Mouse (Mus musculus): ENCODE results near the gene Olfm4.

Olfm4 gene

DNA sequence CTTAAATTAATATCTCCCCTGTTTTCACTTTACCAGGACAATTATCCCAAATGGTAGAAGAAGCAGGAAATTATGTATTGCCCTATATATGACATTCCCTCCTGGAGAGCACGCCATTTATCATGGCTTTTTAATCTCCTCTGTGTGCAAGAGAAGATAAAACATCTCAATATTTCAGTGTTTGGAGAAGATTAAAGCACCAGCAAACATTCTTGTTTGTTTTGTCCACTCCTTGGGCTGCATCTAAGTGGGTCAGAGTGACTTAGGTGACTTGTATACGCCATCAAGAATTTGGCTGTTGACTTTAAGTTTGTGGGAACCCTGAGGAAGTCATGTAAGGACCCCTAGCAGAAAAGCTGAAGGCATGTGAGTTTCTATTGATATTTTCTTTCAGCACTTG, at the start of gene Olfm4:
Olfm4 (plus strand) TSS at position 301 of the 400 bp plus-strand sequence.
- no peak for DNase-seq (ENCODE audit: low read depth, low spot score)

DNA sequence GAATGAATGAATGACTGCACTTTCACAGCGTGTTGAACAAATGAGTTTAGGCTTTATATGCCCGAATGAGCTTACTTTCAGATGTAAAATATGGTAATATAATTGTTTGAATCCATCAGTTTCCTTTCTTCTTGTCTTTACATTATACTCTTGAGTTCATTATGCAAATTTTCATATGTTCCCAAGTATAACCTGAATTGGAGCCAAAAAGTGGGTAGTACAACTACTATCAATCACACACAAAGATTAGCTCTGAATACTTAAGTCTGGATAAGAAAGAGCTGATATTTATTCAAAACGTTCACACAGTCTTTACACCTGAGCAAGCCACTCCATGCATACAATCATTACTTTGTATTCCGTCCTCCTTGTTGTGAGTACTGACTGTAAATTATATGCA, 49.5 kb upstream of the Olfm4 start:
- no peak for DNase-seq (ENCODE audit: low read depth, low spot score)

DNA sequence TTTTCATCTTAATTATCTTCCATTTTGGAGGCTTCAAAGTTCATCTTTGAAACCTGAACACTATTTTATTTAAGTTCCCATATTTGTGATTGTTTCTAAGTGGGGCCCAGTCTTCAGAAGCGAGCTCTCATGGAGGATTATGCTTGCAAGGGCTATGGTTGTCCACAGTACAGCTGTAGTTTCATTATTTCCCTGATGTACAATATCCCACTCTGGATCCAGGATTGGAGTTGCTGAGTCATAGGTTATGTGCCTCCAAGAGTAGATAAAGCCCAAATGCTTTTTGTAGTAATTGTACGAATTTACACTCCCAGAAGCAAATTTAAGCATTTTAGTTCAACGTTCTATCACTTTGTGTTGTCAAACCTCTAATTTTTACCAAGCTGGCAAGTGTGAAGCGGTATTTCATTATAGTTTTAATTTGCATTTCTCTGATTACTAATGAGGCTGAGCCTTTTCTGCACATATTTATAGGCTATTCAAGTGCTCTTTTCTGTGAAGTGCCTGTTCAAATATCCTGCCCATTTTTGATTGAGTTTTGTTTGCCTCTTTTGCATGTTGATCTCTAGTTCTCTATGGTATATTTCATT, 46.9 kb upstream of the Olfm4 start:
- DNase-seq (ENCODE audit: low read depth, low spot score), result no peak

DNA sequence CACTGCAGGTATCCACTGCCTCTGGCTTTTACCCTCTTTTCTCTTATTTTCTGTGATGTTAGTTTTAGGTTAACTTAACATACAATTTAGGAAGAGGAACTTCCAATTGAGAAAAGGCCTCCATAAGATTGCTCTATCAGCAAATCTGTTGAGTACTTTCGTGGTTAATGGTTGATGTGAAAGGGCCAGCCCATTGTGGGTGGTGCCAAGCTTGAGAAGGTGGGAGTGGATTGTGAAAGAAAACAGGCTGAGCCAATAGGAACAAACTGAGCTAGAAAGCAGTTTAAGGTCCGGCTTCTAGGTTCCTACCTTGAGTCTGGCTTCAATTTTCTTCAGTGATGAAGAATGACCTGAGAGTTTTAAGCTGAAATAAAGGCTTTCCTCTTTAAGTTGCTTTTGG, 38.0 kb upstream of the Olfm4 start:
- DNase-seq (ENCODE audit: low read depth, low spot score), result no peak

DNA sequence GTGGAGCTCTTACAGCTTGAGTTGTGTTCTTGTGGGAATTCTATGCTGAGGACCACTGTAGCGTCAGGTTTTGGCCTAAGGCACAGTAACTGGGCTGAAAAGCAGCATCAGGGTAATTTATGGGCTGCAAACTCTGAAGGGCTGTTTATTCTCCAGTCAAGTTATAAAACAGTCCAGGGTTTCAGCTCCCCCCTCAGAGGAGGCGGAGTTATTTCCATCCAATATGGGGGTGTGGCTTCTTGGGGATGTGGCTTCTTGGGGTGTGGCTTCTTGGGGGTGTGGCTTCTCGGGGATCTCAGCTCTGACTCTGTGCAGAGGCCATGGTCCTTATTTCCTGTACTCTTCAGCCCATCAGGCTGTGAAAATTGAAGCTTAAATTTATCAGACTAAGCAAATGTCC, 28.2 kb upstream of the Olfm4 start:
- DNase-seq (ENCODE audit: low read depth, low spot score), result no peak

DNA sequence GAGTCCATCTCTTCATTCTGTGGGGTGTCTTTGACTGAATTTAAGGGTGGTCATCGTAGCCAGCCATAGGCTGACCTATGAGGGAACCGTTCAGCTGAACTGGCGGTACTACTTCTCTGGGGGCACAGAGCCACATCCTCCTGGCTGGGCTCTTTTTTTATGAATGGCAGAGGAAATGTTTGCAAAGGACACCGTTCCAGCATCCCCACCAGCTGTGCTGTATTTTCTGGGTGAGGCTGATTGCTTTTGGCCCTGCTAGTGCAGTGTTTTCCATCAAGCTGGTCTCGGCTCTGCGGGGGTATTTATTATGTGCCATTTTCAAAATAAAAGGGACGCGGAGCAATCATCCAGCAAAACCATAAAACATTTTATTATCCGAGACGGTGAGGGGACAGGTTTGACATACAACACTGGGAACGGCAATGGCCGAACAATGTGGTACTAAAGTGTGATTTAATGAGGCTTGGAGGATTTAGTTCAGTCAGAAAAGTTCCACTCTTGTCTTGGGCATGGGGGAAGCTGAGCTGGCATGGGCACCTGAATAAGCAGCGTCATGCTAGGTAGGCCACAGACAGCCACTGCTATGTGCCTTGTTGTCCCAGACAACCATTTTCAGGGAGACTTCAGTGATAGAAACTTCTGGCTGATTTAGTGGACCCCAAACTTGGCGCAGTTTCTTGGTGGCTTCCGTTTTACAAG, 25.9 kb upstream of the Olfm4 start:
- no peak for DNase-seq (ENCODE audit: low read depth, low spot score)

DNA sequence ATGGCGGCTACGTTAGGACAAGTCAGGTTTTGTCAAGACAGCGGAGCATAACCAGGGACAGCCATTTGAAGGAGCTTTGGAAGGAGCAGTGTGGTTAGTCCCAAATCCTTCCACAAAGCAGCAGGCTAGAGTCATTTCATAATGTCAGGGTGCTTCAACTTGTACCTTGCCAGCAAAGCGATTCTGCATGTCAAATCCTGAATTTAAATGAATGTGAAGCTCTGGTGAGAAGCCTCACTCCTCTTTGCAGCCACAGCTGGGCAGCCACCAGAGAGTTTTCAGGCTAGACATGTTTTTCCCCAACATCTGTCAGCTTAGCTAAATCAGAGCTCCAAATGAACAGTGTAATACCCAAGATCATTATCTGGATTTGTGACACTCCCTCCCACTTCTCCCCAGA, 22.7 kb upstream of the Olfm4 start:
- no peak for DNase-seq (ENCODE audit: low read depth, low spot score)

DNA sequence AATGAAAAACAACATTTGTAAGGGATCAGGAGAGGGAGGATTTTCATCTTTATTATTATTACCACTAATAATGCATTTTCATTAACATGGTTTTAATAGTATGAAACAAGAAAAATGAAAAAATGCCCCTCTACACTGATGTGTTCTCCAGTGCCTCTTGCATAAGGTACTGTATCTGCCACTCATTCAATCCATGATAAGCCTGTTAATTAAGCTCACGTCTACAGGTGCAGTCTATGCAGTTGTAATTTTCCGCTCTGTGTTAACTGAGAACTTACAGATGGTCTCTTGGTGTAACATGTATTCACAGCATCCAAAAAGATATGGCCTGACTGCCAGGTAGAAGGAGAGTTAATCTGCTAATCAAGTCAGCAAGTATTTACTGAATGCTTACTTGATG, 22.3 kb upstream of the Olfm4 start:
- DNase-seq (ENCODE audit: low read depth, low spot score), result no peak

DNA sequence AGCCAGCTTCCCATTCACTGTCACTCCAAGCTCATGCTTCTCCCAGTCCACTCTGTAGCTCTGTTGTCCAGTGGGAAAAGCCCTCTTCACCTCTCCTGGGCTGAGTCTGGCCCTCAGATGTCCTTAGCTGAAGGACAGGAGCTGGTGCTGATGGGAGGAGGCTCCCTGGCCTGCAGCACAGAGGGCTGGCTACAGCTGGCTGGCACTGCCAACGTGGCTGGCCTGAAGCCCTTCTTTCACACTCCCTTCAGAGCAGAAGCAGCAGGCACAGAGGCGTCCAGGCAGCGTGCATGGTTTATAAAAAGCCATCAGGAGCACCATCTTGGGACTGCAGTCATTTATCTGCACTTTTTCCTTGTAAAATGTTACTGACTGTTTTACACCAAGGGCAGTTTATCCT, 13.7 kb upstream of the Olfm4 start:
- DNase-seq (ENCODE audit: low read depth, low spot score), result no peak

DNA sequence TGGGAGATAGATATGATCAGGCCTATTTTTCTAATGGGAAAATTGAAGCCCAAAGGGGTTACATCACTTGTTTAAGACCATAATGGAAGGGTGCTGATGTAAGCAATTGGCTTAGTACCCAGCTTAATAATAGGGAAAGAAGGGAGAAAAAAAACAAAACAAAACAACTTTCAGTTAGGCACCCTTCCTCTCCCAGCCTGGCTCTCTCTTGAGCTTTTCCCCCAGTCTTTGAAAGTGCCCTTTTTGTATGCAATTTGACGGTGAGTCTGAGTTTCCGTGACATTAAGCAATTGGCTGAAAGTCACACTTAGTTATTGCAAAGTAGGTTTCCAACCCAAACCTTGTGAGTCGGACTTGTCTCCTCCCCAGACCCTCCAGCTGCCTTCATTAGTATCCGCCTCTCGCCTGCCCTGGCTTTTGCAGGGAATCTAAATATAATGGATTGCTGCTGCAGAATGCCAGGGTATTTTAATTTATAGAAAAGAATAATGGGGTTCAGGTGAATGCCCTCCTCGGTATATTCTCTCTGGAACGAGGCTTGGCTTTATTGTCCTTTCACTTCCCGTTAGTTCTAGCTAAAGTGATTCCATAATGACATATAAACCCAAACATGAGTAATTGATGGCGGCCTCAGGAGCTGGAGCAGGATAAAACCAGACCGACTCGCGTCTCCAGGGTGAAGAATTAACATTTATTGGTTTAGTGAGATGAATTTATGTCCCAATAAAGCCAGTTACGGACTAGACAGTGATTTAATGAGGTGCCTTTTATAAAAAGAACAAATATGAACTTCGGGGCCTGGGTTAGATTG, 12.7 kb upstream of the Olfm4 start:
- peak; percentile 51 for DNase-seq (ENCODE audit: low read depth, low spot score)

DNA sequence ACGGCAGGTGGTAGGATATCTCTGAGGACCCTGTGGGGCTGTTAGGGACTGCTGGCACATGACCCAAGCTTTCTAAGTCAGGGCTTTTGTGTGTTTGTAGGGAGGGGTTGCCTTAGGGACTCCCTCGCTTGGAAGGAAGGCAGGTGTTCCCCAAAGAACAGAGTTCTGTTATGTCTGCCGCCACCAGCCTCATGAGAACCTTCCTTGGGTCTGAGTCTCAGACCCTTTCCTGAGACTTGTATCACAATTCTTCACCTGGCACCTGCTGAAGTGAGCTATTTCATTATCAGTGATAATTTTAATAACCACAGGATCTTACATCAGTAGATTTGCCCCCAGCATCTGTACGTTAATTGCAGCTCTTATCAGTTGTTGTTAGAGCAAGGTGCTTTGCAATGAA, 2.4 kb upstream of the Olfm4 start:
- no peak for DNase-seq (ENCODE audit: low read depth, low spot score)

DNA sequence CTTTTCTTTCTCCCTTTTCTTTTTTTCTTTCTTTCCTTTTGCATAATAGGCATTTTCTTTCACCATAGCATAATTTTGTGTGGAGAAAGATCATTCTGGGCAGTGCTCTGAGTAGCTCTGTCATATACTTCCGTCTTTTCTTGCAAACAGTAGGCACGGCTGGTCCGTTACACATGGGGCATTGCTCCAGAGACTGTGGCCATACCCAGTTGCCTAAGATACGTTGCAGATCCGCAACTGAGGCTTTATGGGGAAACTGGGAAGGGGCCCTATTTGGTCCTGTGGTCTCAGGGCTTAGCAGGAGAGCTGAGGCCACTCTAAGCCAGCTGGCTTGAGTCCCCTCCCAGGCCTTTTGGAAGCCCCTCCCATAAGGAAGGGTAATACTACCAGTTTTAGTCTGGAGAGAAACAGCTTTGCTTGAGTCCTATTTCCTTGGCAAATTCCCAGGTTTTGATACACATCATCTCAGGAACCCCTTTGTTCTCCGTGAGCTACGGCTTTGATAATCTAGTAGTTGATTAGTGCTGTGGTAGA, 1.3 kb downstream of the Olfm4 start:
- DNase-seq (ENCODE audit: low read depth, low spot score), result no peak

DNA sequence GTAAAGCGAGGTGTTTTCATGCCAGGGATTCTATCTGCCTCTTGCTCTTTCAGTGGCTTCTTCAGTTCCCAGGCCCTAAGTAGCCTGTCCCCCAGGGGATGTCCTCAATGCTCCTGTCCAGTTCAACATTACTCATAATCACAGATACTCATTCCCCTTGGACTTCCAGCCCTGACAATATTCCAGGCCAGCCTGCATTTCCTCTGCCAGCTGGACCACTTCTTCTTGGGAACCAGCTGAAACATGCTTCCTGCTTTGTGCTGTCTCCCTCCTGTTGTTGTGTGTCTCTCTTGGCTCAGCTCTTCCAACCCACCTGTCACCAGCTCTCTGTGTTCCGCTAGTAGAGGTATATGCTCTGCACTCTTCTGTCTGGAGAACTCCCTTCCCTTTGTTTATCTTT, 1.8 kb downstream of the Olfm4 start:
- no peak for DNase-seq (ENCODE audit: low read depth, low spot score)

DNA sequence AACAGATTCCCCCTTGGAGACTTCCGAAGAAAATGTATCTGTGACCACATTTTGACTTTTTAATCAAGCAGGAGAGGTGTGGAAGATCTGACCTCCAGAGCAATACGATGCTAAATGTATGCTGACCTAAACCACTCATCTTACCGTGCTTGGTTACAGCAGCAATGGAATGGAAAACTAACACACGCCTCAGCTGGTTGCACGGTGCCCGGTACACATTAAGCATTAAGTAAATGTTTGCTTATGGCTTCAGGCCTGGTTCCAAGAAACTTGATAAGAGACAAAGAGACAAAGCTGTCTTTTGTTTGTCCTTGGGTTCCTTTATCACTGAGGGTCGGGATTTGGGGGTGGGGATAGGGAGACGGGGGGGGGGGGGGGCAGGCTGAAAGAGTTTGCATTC, 3.0 kb downstream of the Olfm4 start:
- DNase-seq (ENCODE audit: low read depth, low spot score), result no peak

DNA sequence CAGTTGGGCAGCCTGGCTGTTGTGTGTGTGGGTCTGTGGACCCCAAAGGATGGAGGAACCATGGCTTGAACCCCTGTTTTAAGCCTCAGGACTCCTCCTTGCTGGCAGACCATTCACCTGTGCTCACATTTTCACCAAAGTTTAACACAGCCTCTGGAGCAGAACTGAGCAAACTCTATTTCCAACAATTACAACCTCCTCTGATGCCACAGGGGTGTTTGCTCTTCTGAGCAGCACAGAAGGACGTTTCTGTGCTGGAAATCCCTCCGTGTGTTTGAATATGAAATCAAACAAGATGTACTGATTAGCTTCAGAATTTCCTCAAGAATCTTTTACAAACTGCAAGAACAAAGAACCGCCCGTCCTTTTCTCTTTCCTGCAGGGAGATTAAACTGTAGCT, 5.9 kb downstream of the Olfm4 start:
- no peak for DNase-seq (ENCODE audit: low read depth, low spot score)

DNA sequence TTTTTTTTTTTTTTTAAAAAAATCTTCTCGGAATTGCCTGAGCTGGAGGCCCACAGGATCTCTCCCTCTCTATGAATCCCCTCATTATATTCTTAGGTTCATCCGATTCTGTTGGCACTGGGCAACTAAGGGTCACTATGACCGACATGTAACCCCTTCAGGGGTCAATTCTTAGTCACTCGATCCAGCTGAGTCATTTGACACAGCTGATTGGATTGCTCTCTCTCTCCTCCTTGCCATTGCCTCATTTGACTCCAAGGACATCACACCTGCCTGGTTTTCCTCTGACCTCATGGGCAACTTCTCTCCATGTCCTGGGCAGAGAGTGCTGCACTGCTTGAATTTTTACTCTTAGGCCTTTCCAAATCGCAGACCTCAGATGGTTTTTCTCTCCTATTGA, 6.7 kb downstream of the Olfm4 start:
- no peak for DNase-seq (ENCODE audit: low read depth, low spot score)

DNA sequence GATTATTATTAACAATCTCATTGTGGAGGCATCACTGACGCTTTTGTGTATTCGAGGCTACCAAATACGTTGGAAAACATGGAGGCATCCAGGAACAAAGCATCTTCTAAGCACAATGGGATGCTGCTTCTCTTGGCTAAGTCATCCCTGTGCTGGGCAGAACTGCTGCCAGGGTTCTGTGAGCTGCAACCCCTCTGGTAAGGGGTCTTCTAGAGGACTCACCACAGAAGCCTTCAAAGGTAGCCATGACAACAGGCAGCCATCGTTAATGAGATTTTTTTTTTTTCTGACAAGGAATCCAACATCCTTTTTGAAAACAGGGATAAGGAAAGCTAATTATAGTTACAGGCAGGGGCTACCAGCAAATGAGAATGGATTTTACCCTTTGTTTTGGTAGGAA, 13.7 kb downstream of the Olfm4 start:
- no peak for DNase-seq (ENCODE audit: low read depth, low spot score)

DNA sequence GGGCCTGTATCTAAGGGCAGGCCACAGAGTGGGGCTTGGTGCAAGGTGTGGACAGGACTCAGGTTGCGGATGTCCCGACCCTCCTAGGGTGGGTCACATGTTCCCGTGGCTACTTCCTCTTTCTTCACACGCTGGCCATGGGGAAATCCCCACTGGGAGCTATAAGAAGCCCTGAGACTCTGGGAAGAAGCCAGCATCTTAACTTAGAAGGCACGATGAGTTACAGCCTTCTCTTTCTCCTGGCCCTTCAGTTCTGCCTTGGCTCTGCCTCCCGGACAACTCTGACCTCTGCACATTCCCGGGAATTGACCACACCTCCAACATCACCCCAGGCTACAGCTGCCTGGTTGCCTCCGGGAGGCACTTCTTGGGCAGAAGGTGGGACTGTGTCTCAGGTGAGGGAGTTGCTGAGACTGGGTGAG, 16.2 kb downstream of the Olfm4 start:
- peak; percentile 44 for DNase-seq (ENCODE audit: low read depth, low spot score)

DNA sequence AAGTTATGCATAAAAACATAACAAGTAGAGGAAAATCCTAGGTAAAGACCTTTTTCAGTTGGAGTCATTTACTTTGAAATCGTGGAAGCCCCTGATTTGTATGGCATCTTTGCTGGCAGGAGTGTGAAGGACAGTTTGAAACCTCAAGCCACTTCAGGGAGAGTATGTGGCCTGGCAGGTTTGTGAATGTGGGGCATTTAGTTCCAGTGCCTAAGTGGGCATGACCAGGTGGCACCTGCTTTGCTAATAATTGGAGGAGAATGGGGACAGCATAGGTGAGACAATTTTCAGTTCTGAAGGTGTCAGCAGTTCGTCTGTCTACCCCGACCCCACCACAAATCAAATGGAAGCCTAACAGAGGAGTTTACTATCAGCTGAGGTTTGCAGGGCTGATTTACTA, 23.8 kb downstream of the Olfm4 start:
- no peak for DNase-seq (ENCODE audit: low read depth, low spot score)

DNA sequence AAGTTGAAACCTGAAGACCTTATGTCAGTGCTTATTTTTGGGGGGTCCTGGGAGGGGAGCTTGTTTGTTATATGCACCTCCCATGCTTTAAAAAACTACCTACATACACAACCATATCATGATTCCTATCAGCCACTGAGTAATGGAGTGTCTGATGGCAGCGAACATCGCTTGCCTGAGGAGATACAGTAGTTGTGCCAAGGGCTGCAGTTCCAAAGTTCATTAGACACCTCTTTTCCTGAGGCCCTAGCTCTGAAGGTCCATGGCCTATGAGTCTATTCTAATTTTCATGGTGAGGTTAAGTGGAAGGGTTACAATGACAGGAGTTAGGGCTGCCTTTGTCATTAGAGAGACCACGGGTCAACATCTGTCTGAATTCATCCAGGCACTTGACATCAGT, 26.5 kb downstream of the Olfm4 start:
- no peak for DNase-seq (ENCODE audit: low read depth, low spot score)

DNA sequence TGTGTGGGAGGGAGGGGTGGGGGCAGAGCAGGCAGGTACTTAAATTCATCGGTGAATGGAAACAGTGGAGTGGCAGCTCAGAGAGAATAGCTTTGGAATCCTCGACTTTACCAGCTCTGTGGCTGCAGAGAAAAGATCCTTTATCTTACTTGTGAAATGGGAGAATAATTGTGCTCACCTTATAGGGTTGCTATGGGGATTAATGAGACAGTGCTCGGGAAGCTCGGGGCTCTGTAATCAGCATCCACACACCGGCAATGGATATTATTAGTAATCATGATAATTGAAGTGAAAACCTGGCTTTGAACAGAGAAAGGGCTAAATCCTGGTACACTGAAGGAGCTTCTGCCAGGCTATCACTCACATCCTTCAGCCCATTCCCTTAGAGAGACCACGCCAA, 31.1 kb downstream of the Olfm4 start:
- no peak for DNase-seq (ENCODE audit: low read depth, low spot score)

DNA sequence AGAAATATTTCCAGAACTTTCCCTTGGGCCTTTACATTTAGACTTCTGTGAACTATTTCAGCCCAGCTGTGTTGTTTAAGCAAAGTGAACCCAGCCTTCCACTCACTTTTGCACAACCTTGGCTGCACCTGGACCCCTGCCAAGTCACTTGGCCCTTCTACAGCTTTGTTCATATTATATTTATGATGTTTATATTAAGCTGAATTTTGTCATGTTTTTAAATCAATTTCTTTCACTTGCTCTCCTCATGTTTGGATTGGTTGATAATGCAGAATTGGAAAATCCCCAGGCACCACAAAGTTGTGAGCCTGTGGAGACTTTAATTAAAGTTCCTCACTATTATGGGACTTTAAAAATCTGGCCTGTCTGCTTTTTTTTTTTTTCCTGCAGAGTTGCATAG, 32.2 kb downstream of the Olfm4 start:
- no peak for DNase-seq (ENCODE audit: low read depth, low spot score)

DNA sequence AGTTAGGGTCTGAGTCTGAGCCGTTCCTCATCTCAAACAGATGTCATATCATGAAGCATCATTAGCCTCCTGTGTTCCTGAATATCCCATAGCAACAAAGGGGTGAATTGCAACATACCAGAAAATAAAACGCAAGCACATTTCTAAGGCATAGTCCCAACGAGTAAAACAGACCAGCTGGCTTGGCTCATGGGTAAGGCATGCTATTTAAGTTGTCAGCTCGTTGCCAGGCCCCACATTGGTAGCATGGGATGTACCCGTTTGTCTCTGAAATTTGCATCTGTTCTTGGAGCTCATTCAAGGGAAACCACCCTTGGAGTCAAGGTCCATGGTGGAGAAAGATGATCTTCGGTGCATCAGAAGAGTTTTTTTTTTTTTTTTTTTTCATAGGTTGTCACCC, 42.2 kb downstream of the Olfm4 start:
- no peak for DNase-seq (ENCODE audit: low read depth, low spot score)

Measured in mesoderm, embryonic 11.5 days (tissue).